Mouse (Mus musculus) kidney, postnatal 0 days (tissue): ENCODE measurements around the gene Mfsd13b. TPM values are rescaled to one million over a fixed set of nuclear protein-coding genes. Genes with fewer than 3 reads are reported as not detected.
"Not testable (repeated sequence)": the region's sequence is repeated elsewhere in the genome, so short reads cannot be mapped to it uniquely, and the experiment has no call there.

Experiments used
- ATAC-seq: fragments of 200-750 bp; cut with Nextera tagmentation; replicated peaks from 2 replicates; pipeline ENCODE4 v1.8.0; 2017; ENCODE audit warnings: low read depth, moderate number of reproducible peaks, moderate TSS enrichment, moderate library complexity; ENCODE audit not compliant: low FRiP score
- DNase-seq: peaks from one replicate; pipeline ENCODE4 v3.0.0-alpha.2; 2016; ENCODE audit warnings: low spot score
- H3K27ac ChIP-seq: fragments of 300-500 bp; sonication (generic); 2 replicates; pipeline ENCODE4 v1.5.1; 2014; ENCODE audit warnings: mild to moderate bottlenecking
- H3K27me3 ChIP-seq: fragments of 300-500 bp; sonication (generic); 2 replicates; pipeline ENCODE4 v1.6.1; 2014; ENCODE audit warnings: low read length, mixed read lengths; ENCODE audit not compliant: insufficient read depth
- H3K36me3 ChIP-seq: fragments of 300-500 bp; sonication (generic); 2 replicates; pipeline ENCODE4 v1.6.1; 2014; ENCODE audit warnings: low read length, mixed read lengths; ENCODE audit not compliant: insufficient read depth
- H3K4me1 ChIP-seq: fragments of 300-500 bp; sonication (generic); replicated peaks from 2 replicates; pipeline ENCODE4 v1.6.1; 2014; ENCODE audit warnings: antibody characterized with exemption, low read length, mixed read lengths; ENCODE audit not compliant: insufficient read depth
- H3K4me2 ChIP-seq: fragments of 300-500 bp; sonication (generic); 2 replicates; pipeline ENCODE4 v1.6.1; 2014; ENCODE audit warnings: mild to moderate bottlenecking, low read length, moderate library complexity, mixed read lengths
- H3K4me3 ChIP-seq: fragments of 300-500 bp; sonication (generic); replicated peaks from 2 replicates; pipeline ENCODE4 v1.5.1; 2014; ENCODE audit warnings: low read depth, low read length
- H3K9ac ChIP-seq: fragments of 300-500 bp; sonication (generic); 2 replicates; pipeline ENCODE4 v1.6.1; 2014; ENCODE audit warnings: low read depth, low read length
- H3K9me3 ChIP-seq: fragments of 300-500 bp; sonication (generic); replicated peaks from 2 replicates; pipeline ENCODE4 v1.6.1; 2016; ENCODE audit warnings: low read length, inconsistent platforms, mixed read lengths
- CTCF ChIP-seq: IDR thresholded peaks from 2 replicates; pipeline ENCODE4 v1.5.1; 2016; ENCODE audit warnings: antibody characterized with exemption, low read depth, mild to moderate bottlenecking, moderate library complexity
- WGBS: fragments of 180-500 bp; shearing (Covaris S2); extraction: QIAGEN DNeasy Blood & Tissue Kit; methylation state at CpG from one replicate; pipeline ENCODE4 v1.1.7; 2014; 5-methylcytosine and 5-hydroxymethylcytosine counted together
- polyA plus RNA-seq: library from polyadenylated mRNA; unstranded; fragments of >200 nt; fragmentation: Nextera tagmentation; extraction: Ambion mirVana; gene quantifications from 2 replicates; pipeline ENCODE4 v1.2.1, GENCODE M21; 2015

Mfsd13b gene
- polyA plus RNA-seq, 1 experiment from 2014 or later, result 0.22 TPM

GRCm38 (mm10) chr7:120961893-120962292, 20.4 kb upstream of the Mfsd13b start:
- Histone ChIP-seq H3K9me3 (no peaks in the 10 kb centered on the region), H3K4me2 (no peak overlapping the region), H3K27me3 (no peaks in the 10 kb centered on the region), H3K36me3 (peaks cover 22% of the 10 kb centered on the region; the same call in 1 of the 2 replicates), H3K4me1 (no peaks in the 10 kb centered on the region), H3K27ac (no peak overlapping the region), H3K4me3 (no peak overlapping the region), H3K9ac (no peak overlapping the region)
- ATAC-seq (no peak), DNase-seq (no peak)
- WGBS, result 60% methylated on average over 3 of the region's 3 CpGs
- TF ChIP-seq CTCF, result no peak

- H3K27ac ChIP-seq, result no peak overlapping the region
- 64% methylated on average over 5 of the region's 5 CpGs for WGBS
- no peaks in the 10 kb centered on the region for H3K27me3 ChIP-seq
- H3K4me3 ChIP-seq, result no peak overlapping the region
- H3K4me2 ChIP-seq, result no peak overlapping the region
- DNase-seq (peak; percentile 23), ATAC-seq (no peak)
- TF ChIP-seq CTCF, result no peak
- peaks cover 10% of the 10 kb centered on the region; the same call in 1 of the 2 replicates for H3K36me3 ChIP-seq
- H3K4me1 ChIP-seq, result no peaks in the 10 kb centered on the region
- H3K9ac ChIP-seq, result no peak overlapping the region
- H3K9me3 ChIP-seq, result no peaks in the 10 kb centered on the region
Measured at GRCm38 (mm10) chr7:120963126-120963525, 19.2 kb upstream of the Mfsd13b start.

GRCm38 (mm10) chr7:120969221-120969620, 13.1 kb upstream of the Mfsd13b start:
- ATAC-seq, result no peak
- TF ChIP-seq CTCF, result no peak
- WGBS, result 87% methylated on average over 7 of the region's 7 CpGs

GRCm38 (mm10) chr7:120970112-120970511, 12.2 kb upstream of the Mfsd13b start:
- 75% methylated on average over 5 of the region's 5 CpGs for WGBS
- H3K27me3 ChIP-seq, result no peaks in the 10 kb centered on the region
- no peak for TF ChIP-seq CTCF

More at GRCm38 (mm10) chr7:120969221-120969620, 13.1 kb upstream of the Mfsd13b start:
- Histone ChIP-seq H3K4me3 (no peak overlapping the region), H3K4me2 (no peak overlapping the region), H3K4me1 (no peaks in the 10 kb centered on the region; the same call in 1 of the 2 replicates), H3K27ac (no peak overlapping the region), H3K9ac (no peak overlapping the region), H3K27me3 (no peaks in the 10 kb centered on the region), H3K9me3 (no peaks in the 10 kb centered on the region), H3K36me3 (0 out of 2 replicates have a peak, but pooled peaks cover 4% of the 10 kb centered on the region)
- no peak for DNase-seq

GRCm38 (mm10) chr7:120972471-120972870, 9.8 kb upstream of the Mfsd13b start:
- not testable (repeated sequence) for ATAC-seq, H3K27ac ChIP-seq, H3K9me3 ChIP-seq, H3K9ac ChIP-seq, H3K4me2 ChIP-seq, H3K4me3 ChIP-seq, H3K27me3 ChIP-seq, DNase-seq, H3K36me3 ChIP-seq, H3K4me1 ChIP-seq
- 81% methylated on average over 2 of the region's 2 CpGs for WGBS

More at GRCm38 (mm10) chr7:120970112-120970511, 12.2 kb upstream of the Mfsd13b start:
- no peak for ATAC-seq
- Histone ChIP-seq H3K4me3 (no peak overlapping the region), H3K36me3 (0 out of 2 replicates have a peak, but pooled peaks cover 4% of the 10 kb centered on the region), H3K9ac (no peak overlapping the region), H3K4me2 (no peak overlapping the region), H3K9me3 (no peaks in the 10 kb centered on the region), H3K27ac (no peak overlapping the region), H3K4me1 (no peaks in the 10 kb centered on the region; the same call in 1 of the 2 replicates)
- no peak for DNase-seq

- H3K27me3 ChIP-seq, result no peaks in the 10 kb centered on the region
- H3K36me3 ChIP-seq, result 0 out of 2 replicates have a peak, but pooled peaks cover 4% of the 10 kb centered on the region
- DNase-seq, result peak; percentile 58
- no peak overlapping the region for H3K9ac ChIP-seq
- no peaks in the 10 kb centered on the region for H3K9me3 ChIP-seq
- H3K4me1 ChIP-seq, result no peaks in the 10 kb centered on the region; the same call in 1 of the 2 replicates
- H3K4me3 ChIP-seq, result no peak overlapping the region
- TF ChIP-seq CTCF, result no peak
- H3K27ac ChIP-seq, result no peak overlapping the region
- no peak for ATAC-seq
- H3K4me2 ChIP-seq, result no peak overlapping the region
- WGBS, result 61% methylated on average over 3 of the region's 3 CpGs
Measured at GRCm38 (mm10) chr7:120974001-120974400, 8.3 kb upstream of the Mfsd13b start.

GRCm38 (mm10) chr7:120977063-120977462, 5.2 kb upstream of the Mfsd13b start:
- Histone ChIP-seq H3K36me3 (no peaks in the 10 kb centered on the region), H3K27me3 (no peaks in the 10 kb centered on the region), H3K4me3 (no peak overlapping the region), H3K4me1 (peaks cover 3% of the 10 kb centered on the region; the same call in 1 of the 2 replicates), H3K9ac (no peak overlapping the region), H3K27ac (no peak overlapping the region), H3K4me2 (no peak overlapping the region), H3K9me3 (no peaks in the 10 kb centered on the region)
- no peak for TF ChIP-seq CTCF
- 39% methylated on average over 7 of the region's 7 CpGs for WGBS
- ATAC-seq (no peak), DNase-seq (peak; percentile 69)
